Mouse (Mus musculus): ENCODE data around the gene Lmx1a. TPM values are rescaled to one million over a fixed set of nuclear protein-coding genes. Genes with fewer than 3 reads are reported as not detected.

The Lmx1a gene
- total and polyA plus RNA-seq, 3 experiments: 0.02 TPM; not detected in 2

DNA sequence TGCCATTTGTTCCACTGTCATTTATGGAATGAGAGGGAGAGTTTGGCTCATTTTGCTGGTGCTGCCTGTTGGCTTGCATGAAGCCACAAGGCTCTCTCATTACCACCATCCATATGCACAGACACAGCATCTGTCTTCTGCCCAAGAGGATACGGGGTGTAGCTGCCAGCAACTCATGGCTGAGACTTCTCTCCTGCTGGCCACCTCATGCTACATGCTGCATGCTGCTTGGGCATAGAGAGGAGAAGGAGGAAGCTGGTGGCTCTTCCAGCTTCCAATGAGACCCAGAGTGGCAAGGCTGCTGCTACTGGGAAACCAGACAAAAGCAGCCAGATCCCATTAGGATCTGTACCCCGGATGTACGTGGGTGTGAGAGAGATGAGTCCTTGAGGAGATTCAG lies 47.8 kb downstream of the Lmx1a start:
- intact Hi-C loops (cut with DNase I): no loop called here
- no peak overlapping the region for H3K27ac ChIP-seq
- TF ChIP-seq POLR2A (IDR thresholded peaks at IDR 0.05; ENCODE audit: insufficient read depth, low read depth, low read length) (no peak), EP300 (IDR thresholded peaks at IDR 0.05; ENCODE audit: insufficient read depth, low read depth, low read length) (no peak), CTCF (IDR thresholded peaks at IDR 0.05) (no peak)
- no peak for DNase-seq
- WGBS: 65% methylated on average over 3 of the region's 3 CpGs
- no peaks in the 10 kb centered on the region for H3K79me2 ChIP-seq (replicated peaks; ENCODE audit: control insufficient read depth, insufficient read depth, low read length)
- 0 out of 2 replicates have a peak, but pooled peaks cover 2% of the 10 kb centered on the region for H3K27me3 ChIP-seq (ENCODE audit: control insufficient read depth, insufficient read depth, low read length)
- H3K4me3 ChIP-seq: no peak overlapping the region
- no peaks in the 10 kb centered on the region for H3K36me3 ChIP-seq (ENCODE audit: control insufficient read depth, insufficient read depth, low read length)
- H3K4me1 ChIP-seq (ENCODE audit: control insufficient read depth, insufficient read depth, low read length): no peaks in the 10 kb centered on the region
- H3K9ac ChIP-seq (ENCODE audit: low read depth, low read length): no peak overlapping the region

DNA sequence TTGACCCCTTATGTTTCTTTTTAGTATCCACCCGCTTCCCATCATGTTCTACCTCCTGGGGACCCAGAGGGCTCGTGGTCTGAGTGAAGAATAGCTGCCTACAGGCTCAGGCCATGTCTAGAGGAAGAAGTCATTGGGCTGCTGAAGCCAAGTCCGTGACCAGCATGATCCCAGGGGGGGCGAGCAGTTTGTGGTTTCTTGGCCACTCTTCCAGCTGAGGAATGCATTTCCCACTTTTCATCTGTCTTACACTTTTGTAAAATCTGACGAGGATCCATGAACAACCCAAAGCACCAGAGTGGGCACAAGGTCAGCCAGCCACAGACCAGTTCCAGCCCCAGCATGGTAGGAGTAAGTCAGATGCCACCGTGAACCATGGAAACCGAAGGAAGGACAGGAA lies 50.2 kb downstream of the Lmx1a start:
- H3K9ac ChIP-seq (ENCODE audit: low read depth, low read length): no peak overlapping the region
- TF ChIP-seq POLR2A (IDR thresholded peaks at IDR 0.05; ENCODE audit: insufficient read depth, low read depth, low read length) (no peak), EP300 (IDR thresholded peaks at IDR 0.05; ENCODE audit: insufficient read depth, low read depth, low read length) (no peak), CTCF (IDR thresholded peaks at IDR 0.05) (no peak)
- WGBS: 68% methylated on average over 7 of the region's 7 CpGs
- H3K27me3 ChIP-seq (ENCODE audit: control insufficient read depth, insufficient read depth, low read length): 0 out of 2 replicates have a peak, but pooled peaks cover 2% of the 10 kb centered on the region
- no peak overlapping the region for H3K4me3 ChIP-seq
- no peak overlapping the region for H3K27ac ChIP-seq
- no peaks in the 10 kb centered on the region for H3K79me2 ChIP-seq (replicated peaks; ENCODE audit: control insufficient read depth, insufficient read depth, low read length)
- H3K36me3 ChIP-seq (ENCODE audit: control insufficient read depth, insufficient read depth, low read length): no peaks in the 10 kb centered on the region
- no peaks in the 10 kb centered on the region for H3K4me1 ChIP-seq (ENCODE audit: control insufficient read depth, insufficient read depth, low read length)
- DNase-seq: no peak
- intact Hi-C loops (cut with DNase I): no loop called here

DNA sequence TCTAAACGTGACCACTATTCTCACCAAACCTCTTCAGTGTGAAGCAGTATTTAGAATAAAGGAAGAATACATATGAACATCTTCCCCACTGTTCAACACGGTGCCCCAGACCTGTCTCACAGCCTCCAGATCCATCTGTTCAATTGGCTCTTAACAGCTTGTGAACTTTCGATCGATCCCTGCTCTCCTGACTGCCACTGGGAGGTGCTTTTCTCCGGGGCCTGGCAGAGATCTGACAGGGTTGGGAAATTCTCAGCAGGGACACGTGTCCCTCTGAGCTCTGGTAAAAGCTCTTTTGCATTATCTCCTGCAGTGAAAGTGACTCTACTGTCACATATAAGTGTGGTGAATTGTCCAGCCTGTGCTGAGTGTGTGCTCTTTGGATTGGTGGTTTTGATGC lies 57.6 kb downstream of the Lmx1a start:
- TF ChIP-seq EP300 (IDR thresholded peaks at IDR 0.05; ENCODE audit: insufficient read depth, low read depth, low read length) (no peak), CTCF (IDR thresholded peaks at IDR 0.05) (no peak), POLR2A (IDR thresholded peaks at IDR 0.05; ENCODE audit: insufficient read depth, low read depth, low read length) (no peak)
- no peaks in the 10 kb centered on the region for H3K36me3 ChIP-seq (ENCODE audit: control insufficient read depth, insufficient read depth, low read length)

DNA sequence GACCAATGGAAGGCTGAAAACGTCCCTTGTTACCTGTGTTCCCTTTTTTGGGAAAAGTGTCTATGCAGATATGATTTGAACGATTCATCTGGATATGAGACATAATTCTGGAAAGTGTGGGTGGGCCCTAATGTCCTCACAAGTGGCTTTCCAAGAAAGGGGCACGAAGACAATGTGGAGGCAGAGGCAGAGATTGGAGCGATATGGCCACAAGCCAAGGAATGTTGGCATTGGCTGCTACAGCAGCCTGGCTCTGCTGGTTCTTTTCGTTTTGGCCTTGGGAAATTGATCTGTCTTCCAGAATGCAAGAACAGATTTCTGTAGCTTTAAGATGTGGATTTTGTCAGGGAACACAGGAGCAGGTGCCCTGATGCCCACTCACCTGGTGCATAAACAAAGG lies 63.6 kb downstream of the Lmx1a start:
- no peaks in the 10 kb centered on the region for H3K4me1 ChIP-seq (ENCODE audit: control insufficient read depth, insufficient read depth, low read length)
- no peaks in the 10 kb centered on the region for H3K79me2 ChIP-seq (replicated peaks; ENCODE audit: control insufficient read depth, insufficient read depth, low read length)
- WGBS: 59% methylated on average over 5 of the region's 5 CpGs
- H3K27ac ChIP-seq: no peak overlapping the region
- no peaks in the 10 kb centered on the region for H3K27me3 ChIP-seq (ENCODE audit: control insufficient read depth, insufficient read depth, low read length)
- no peak for DNase-seq
- no peak overlapping the region for H3K9ac ChIP-seq (ENCODE audit: low read depth, low read length)
- TF ChIP-seq POLR2A (IDR thresholded peaks at IDR 0.05; ENCODE audit: insufficient read depth, low read depth, low read length): no peak
- TF ChIP-seq CTCF (IDR thresholded peaks at IDR 0.05): no peak
- no peak for TF ChIP-seq EP300 (IDR thresholded peaks at IDR 0.05; ENCODE audit: insufficient read depth, low read depth, low read length)
- no peaks in the 10 kb centered on the region for H3K36me3 ChIP-seq (ENCODE audit: control insufficient read depth, insufficient read depth, low read length)
- intact Hi-C loops (cut with DNase I): no loop called here
- H3K4me3 ChIP-seq: no peak overlapping the region

More for the DNA sequence above, 57.6 kb downstream of the Lmx1a start:
- Histone ChIP-seq H3K27me3 (ENCODE audit: control insufficient read depth, insufficient read depth, low read length) (no peaks in the 10 kb centered on the region), H3K79me2 (replicated peaks; ENCODE audit: control insufficient read depth, insufficient read depth, low read length) (no peaks in the 10 kb centered on the region), H3K27ac (no peak overlapping the region), H3K4me3 (no peak overlapping the region), H3K4me1 (ENCODE audit: control insufficient read depth, insufficient read depth, low read length) (no peaks in the 10 kb centered on the region), H3K9ac (ENCODE audit: low read depth, low read length) (no peak overlapping the region)
- DNase-seq: no peak
- intact Hi-C loops (cut with DNase I): no loop called here
- WGBS: 41% methylated on average over 6 of the region's 6 CpGs

- no peak for DNase-seq
- WGBS: 76% methylated on average over 4 of the region's 4 CpGs
- Histone ChIP-seq H3K27ac (no peak overlapping the region), H3K79me2 (replicated peaks; ENCODE audit: control insufficient read depth, insufficient read depth, low read length) (no peaks in the 10 kb centered on the region), H3K9ac (ENCODE audit: low read depth, low read length) (no peak overlapping the region), H3K4me3 (no peak overlapping the region), H3K27me3 (ENCODE audit: control insufficient read depth, insufficient read depth, low read length) (no peaks in the 10 kb centered on the region), H3K4me1 (ENCODE audit: control insufficient read depth, insufficient read depth, low read length) (no peaks in the 10 kb centered on the region), H3K36me3 (ENCODE audit: control insufficient read depth, insufficient read depth, low read length) (no peaks in the 10 kb centered on the region)
- no peak for TF ChIP-seq POLR2A (IDR thresholded peaks at IDR 0.05; ENCODE audit: insufficient read depth, low read depth, low read length)
- TF ChIP-seq CTCF (IDR thresholded peaks at IDR 0.05): no peak
- TF ChIP-seq EP300 (IDR thresholded peaks at IDR 0.05; ENCODE audit: insufficient read depth, low read depth, low read length): no peak
- intact Hi-C loops (cut with DNase I): no loop called here
Measured at GRCm38 (mm10) chr1:167754085-167754484, 65.0 kb downstream of the Lmx1a start.

GRCm38 (mm10) chr1:167754636-167755522 lies 65.8 kb downstream of the Lmx1a start:
- Histone ChIP-seq H3K4me3 (no peak overlapping the region), H3K27ac (no peak overlapping the region), H3K4me1 (ENCODE audit: control insufficient read depth, insufficient read depth, low read length) (no peaks in the 10 kb centered on the region), H3K79me2 (replicated peaks; ENCODE audit: control insufficient read depth, insufficient read depth, low read length) (no peaks in the 10 kb centered on the region), H3K36me3 (ENCODE audit: control insufficient read depth, insufficient read depth, low read length) (no peaks in the 10 kb centered on the region), H3K27me3 (ENCODE audit: control insufficient read depth, insufficient read depth, low read length) (no peaks in the 10 kb centered on the region), H3K9ac (ENCODE audit: low read depth, low read length) (no peak overlapping the region)
- 30% methylated on average over 14 of the region's 14 CpGs for WGBS
- intact Hi-C loops (cut with DNase I): no loop called here
- no peak for DNase-seq
- TF ChIP-seq EP300 (IDR thresholded peaks at IDR 0.05; ENCODE audit: insufficient read depth, low read depth, low read length) (no peak), POLR2A (IDR thresholded peaks at IDR 0.05; ENCODE audit: insufficient read depth, low read depth, low read length) (no peak), CTCF (IDR thresholded peaks at IDR 0.05) (no peak)
